Mouse (Mus musculus) kidney, adult 2 months (tissue): ENCODE measurements around the gene Sars. TPM values are rescaled to one million over a fixed set of nuclear protein-coding genes. Genes with fewer than 3 reads are reported as not detected.
A peak's percentile ranks its signal among the peaks of the same experiment; 100 is the strongest.

ENCODE experiments used
- DNase-seq: peaks from one replicate; pipeline ENCODE4 v3.0.0; 2021
- H3K27ac ChIP-seq: fragments of 200-500 bp; 2 replicates; pipeline ENCODE4 v1.5.1; 2012; ENCODE audit warnings: low read depth, low read length, control low read depth, inconsistent platforms; ENCODE audit not compliant: insufficient read depth
- H3K27me3 ChIP-seq: fragments of 200-500 bp; replicated peaks from 2 replicates; pipeline ENCODE4 v1.6.1; 2012; ENCODE audit warnings: mild to moderate bottlenecking, moderate library complexity, low read length, inconsistent platforms; ENCODE audit not compliant: control insufficient read depth, insufficient read depth
- H3K36me3 ChIP-seq: fragments of 200-500 bp; 2 replicates; pipeline ENCODE4 v1.6.1; 2012; ENCODE audit warnings: mild to moderate bottlenecking, moderate library complexity, low read length, inconsistent platforms; ENCODE audit not compliant: control insufficient read depth, insufficient read depth
- H3K4me1 ChIP-seq: fragments of 200-500 bp; 2 replicates; pipeline ENCODE4 v1.6.1; 2011; ENCODE audit warnings: low read length; ENCODE audit not compliant: control insufficient read depth, insufficient read depth
- H3K4me3 ChIP-seq: fragments of 200-500 bp; 2 replicates; pipeline ENCODE4 v1.5.1; 2011; ENCODE audit warnings: mild to moderate bottlenecking, low read depth, low read length, control low read depth; ENCODE audit not compliant: insufficient read depth
- CTCF ChIP-seq: fragments of 200-500 bp; conservative IDR thresholded peaks from 2 replicates; pipeline ENCODE4 v1.5.1; 2011; ENCODE audit warnings: low read depth, mild to moderate bottlenecking, control low read depth, low read length, moderate library complexity, mixed read lengths; ENCODE audit not compliant: insufficient read depth, insufficient read length
- POLR2A ChIP-seq: fragments of 200-500 bp; IDR thresholded peaks from one replicate; pipeline ENCODE4 v1.6.1; 2011; ENCODE audit warnings: low read depth, low read length, control low read depth
- WGBS: fragments of 180-500 bp; shearing (Covaris S2); methylation state at CpG from one replicate; pipeline ENCODE4 v1.1.7; 2018; 5-methylcytosine and 5-hydroxymethylcytosine counted together
- polyA plus RNA-seq: library from polyadenylated mRNA; depleted of rRNA; stranded (reverse); fragments of >200 nt; gene quantifications from 2 replicates; pipeline ENCODE4 v1.2.3, GENCODE M21; 2012

The Sars gene
- polyA plus RNA-seq, 1 experiment: 58.8 TPM

DNA sequence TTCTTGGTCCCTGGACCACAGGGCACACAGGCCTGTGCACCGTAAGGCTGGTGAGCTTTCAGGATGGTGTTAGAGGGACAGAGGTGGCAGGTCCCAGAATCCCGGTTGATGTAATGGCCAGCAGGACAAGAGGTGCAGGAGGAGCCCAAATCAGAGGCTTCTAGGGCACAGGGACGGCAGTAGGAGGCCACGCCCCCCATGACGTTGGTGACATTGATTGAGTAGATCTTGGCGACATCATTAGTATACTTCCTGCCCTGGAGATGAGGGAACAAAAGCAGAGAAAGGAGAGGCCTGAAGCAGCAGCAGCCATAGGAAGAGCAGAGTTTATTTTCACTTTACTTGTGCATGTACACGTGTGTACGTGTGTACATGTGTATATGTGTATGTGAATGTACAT, 22.8 kb upstream of the Sars start:
- no peak overlapping the region for H3K27ac ChIP-seq
- no peaks in the 10 kb centered on the region for H3K36me3 ChIP-seq
- TF ChIP-seq POLR2A: no peak
- no peak for TF ChIP-seq CTCF
- no peaks in the 10 kb centered on the region for H3K4me1 ChIP-seq
- WGBS: 57% methylated on average over 8 of the region's 8 CpGs
- no peak overlapping the region for H3K4me3 ChIP-seq
- H3K27me3 ChIP-seq: no peaks in the 10 kb centered on the region
- DNase-seq: no peak

DNA sequence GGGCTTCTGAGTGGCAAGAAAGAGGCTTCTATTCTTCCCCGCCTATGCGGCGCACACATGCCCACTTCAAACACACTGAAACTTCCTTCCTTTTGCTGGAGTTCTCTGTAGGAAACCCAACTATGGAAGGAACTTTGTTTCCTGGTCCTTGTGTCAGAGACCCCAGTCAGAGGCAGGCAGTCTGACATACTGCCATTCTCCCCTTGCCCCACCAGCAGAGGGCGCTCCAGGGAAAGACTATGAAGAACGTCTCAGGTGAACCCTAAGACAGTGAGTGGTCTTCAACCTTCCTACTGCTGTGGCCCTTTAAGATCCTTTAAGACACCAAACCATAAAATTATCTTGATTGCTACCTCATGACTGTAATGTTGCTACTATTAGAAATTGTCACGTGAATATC, 21.4 kb upstream of the Sars start:
- H3K4me3 ChIP-seq: no peak overlapping the region
- DNase-seq: peak; percentile 70
- H3K36me3 ChIP-seq: no peaks in the 10 kb centered on the region
- H3K27me3 ChIP-seq: no peaks in the 10 kb centered on the region
- WGBS: 70% methylated on average over 6 of the region's 6 CpGs
- no peak overlapping the region for H3K27ac ChIP-seq
- no peak for TF ChIP-seq POLR2A
- TF ChIP-seq CTCF: peak; percentile 81
- no peaks in the 10 kb centered on the region for H3K4me1 ChIP-seq

DNA sequence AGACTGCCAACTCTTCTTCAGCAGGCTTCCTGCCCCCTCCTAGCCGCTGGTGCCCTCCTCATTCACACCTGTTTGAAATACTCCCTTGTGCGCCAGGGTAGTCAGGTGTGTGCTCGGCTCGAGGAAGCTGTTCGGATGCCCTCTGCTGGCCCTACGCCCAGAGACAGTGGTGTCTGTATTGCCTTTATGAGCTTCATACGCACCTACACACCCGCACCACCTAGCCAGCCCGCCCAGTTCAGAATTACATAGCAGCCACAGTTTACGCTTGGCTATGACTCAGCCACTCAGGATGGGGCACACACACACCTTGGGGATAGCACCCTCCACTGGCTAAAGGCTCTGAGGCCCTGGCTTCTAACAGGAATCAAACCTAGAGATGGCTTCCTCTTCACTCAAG, 13.9 kb upstream of the Sars start:
- H3K4me3 ChIP-seq: no peak overlapping the region
- DNase-seq: peak; percentile 76
- TF ChIP-seq CTCF (no peak; the same call in 1 of the 2 replicates), POLR2A (no peak)
- H3K27me3 ChIP-seq: no peaks in the 10 kb centered on the region
- H3K4me1 ChIP-seq: no peaks in the 10 kb centered on the region
- WGBS: 24% methylated on average over 10 of the region's 10 CpGs
- no peaks in the 10 kb centered on the region for H3K36me3 ChIP-seq
- H3K27ac ChIP-seq: no peak overlapping the region

DNA sequence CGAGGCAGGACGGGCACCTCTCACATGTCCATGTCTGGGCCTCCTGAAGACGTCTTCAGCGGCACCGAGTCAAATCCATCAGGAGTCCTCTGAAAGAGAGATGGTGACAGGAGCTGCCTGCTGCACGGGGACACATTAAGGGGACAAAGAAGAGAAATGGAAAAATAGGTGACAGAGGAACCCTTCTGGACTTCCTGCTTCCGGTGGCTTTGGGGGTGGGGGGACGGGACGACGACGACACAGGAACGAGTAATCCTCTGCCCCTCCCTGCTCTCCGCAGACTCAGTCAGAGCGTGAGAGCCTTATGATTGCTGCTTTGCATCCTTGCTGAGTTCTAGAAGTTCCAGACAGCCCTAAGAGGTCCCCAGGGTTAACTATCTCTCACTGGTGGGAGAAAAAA, 13.4 kb upstream of the Sars start:
- H3K4me1 ChIP-seq: no peaks in the 10 kb centered on the region
- no peak for DNase-seq
- H3K27me3 ChIP-seq: no peaks in the 10 kb centered on the region
- H3K4me3 ChIP-seq: no peak overlapping the region
- WGBS: 55% methylated on average over 14 of the region's 14 CpGs
- H3K36me3 ChIP-seq: no peaks in the 10 kb centered on the region
- H3K27ac ChIP-seq: no peak overlapping the region
- TF ChIP-seq POLR2A (no peak), CTCF (no peak)

DNA sequence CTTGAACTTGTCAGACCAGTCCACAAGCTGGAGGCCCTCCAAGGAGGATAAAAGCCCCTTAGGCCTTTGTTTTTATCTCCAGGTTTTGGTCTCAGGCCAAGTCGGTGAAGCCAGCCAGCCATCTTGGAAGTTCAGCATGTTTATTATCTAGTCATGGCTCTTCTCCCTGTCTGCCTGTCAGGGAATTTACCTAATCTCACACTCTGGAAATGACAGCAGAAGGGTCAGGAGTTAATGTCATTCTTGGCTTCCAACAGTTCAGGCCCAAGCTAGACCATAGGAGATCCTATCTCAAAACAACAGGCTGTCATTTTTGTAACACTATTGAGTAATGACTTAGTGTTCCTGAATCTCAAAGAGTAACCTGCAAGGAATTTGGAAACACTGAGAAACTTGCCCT, 9.2 kb upstream of the Sars start:
- WGBS: 73% methylated on average over 1 of the region's 1 CpGs
- Histone ChIP-seq H3K27me3 (no peaks in the 10 kb centered on the region), H3K4me1 (no peaks in the 10 kb centered on the region), H3K27ac (no peak overlapping the region), H3K36me3 (no peaks in the 10 kb centered on the region), H3K4me3 (no peak overlapping the region)
- DNase-seq: no peak
- no peak for TF ChIP-seq POLR2A
- TF ChIP-seq CTCF: no peak

DNA sequence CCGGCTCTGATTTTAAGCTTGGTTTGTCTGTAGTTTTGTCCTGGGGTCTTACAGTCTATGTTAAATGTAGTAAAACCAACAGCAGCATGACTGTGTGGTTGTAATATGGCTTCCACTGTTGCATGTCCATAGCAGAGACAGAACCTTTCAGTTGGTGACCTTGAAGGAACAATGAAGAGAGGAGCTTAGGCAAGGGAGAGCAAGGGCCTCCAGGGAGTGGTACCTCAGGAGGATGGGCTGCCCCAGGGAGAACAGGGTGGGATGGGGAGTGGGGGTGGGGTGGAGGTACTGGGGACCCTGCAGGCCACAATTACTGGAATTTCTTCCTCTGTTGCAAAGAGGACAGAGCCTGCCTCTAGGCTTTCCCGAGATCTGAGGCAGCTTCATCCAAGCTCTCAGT, 7.0 kb upstream of the Sars start:
- no peaks in the 10 kb centered on the region for H3K27me3 ChIP-seq
- H3K27ac ChIP-seq: no peak overlapping the region
- H3K4me1 ChIP-seq: no peaks in the 10 kb centered on the region
- TF ChIP-seq POLR2A (no peak), CTCF (no peak)
- DNase-seq: no peak
- 91% methylated on average over 2 of the region's 2 CpGs for WGBS
- no peaks in the 10 kb centered on the region for H3K36me3 ChIP-seq
- no peak overlapping the region for H3K4me3 ChIP-seq

DNA sequence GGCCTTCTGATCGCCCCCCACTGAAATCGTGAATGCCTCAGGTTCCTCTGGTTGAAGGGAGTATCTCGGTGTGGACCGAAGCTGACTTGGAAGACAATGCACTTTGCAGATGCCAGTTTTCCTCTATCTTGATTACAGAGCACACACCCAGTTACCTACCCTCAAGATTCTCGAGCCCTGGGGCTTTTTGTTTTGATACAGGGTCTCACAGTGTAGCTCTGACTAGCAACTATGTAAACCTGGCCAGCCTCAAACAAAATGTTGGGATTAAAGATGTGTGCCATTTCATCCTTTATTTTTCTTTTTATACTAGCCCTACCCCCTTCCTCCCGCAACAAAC, 327 bp upstream of the Sars start:
- peaks cover 5% of the 10 kb centered on the region; the same call in 1 of the 2 replicates for H3K4me1 ChIP-seq
- WGBS: 14% methylated on average over 6 of the region's 6 CpGs
- no peaks in the 10 kb centered on the region for H3K27me3 ChIP-seq
- H3K27ac ChIP-seq: peak overlapping the region; percentile 74
- TF ChIP-seq POLR2A (no peak), CTCF (no peak)
- DNase-seq: no peak
- no peaks in the 10 kb centered on the region for H3K36me3 ChIP-seq
- H3K4me3 ChIP-seq: peak overlapping the region; percentile 87

DNA sequence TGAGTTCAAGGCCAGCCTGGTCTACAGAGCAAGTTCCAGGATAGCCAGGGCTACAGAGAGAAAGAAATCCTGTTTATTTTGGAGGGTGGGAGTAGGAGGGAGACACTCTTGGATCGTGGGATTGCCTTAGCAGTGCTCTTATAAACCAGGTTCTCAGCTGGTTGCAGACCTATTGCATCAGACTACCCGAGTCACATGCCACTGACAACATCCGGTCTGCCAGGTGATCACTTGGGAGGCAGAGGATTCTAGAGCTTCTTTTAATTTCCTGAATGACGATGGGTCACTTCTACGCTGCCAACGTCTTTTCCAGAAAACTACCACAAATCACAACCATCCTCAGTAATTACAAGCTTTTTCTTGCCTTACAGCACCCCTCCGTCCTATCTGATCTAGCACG, 980 bp downstream of the Sars start:
- no peaks in the 10 kb centered on the region for H3K36me3 ChIP-seq
- 6% methylated on average over 8 of the region's 8 CpGs for WGBS
- peak overlapping the region; percentile 87 for H3K4me3 ChIP-seq
- TF ChIP-seq CTCF (no peak), POLR2A (no peak)
- DNase-seq: peak; percentile 80
- H3K4me1 ChIP-seq: peaks cover 5% of the 10 kb centered on the region; the same call in 1 of the 2 replicates
- peak overlapping the region; percentile 61 for H3K27ac ChIP-seq
- H3K27me3 ChIP-seq: no peaks in the 10 kb centered on the region
